9 mouse cellular contexts compared by ENCODE assay signal in genomic region chr19:45097868-45098267, GRCm38 (mm10). TPM values are rescaled to one million over a fixed set of nuclear protein-coding genes. Genes with fewer than 3 reads are reported as not detected.
DNase-seq lines count a peak whose midpoint lies in the region; ATAC-seq and TF ChIP-seq lines count a peak whose summit lies in the region.
"Had no signal": no experiment of that assay in that cellular context is flagged by ENCODE, and none has a peak within 500 bp of the region (broad histone marks: within the 10 kb centered on the region; RNA-seq: fewer than 3 reads in every experiment).

No protein-coding gene starts in this region.

- no peak for TF ChIP-seq EP300 in lung, postnatal 0 days (IDR thresholded peaks at IDR 0.05)

- H3K4me3 ChIP-seq in lung, postnatal 0 days (ENCODE audit: low read depth, low read length) = no peak overlapping the region
- H3K4me3 ChIP-seq: erythroblast, embryonic 14.5 days had no signal

- H3K4me1 ChIP-seq in lung, postnatal 0 days (ENCODE audit: insufficient read depth, low read depth, low read length) = no peaks in the 10 kb centered on the region

- no peak overlapping the region for H3K4me2 ChIP-seq in lung, postnatal 0 days (replicated peaks; ENCODE audit: low read depth, low read length)

- no peaks in the 10 kb centered on the region for H3K9me3 ChIP-seq in lung, postnatal 0 days (ENCODE audit: low read length)

- ATAC-seq in lung, postnatal 0 days = 0 out of 2 replicates have a peak, but pooled peaks have one; percentile 43

- TF ChIP-seq CTCF in lung, postnatal 0 days (IDR thresholded peaks at IDR 0.05) = no peak

- DNase-seq in lung, postnatal 0 days (ENCODE audit: low spot score) = peak; percentile 80
- DNase-seq in lung, postnatal 25 days (ENCODE audit: low spot score) = no peak
- peak; percentile 38 for DNase-seq in adrenal gland, adult 2 months
- peak; percentile 57 for DNase-seq in induced T-regulatory cell, adult 2 months (ENCODE audit: low read depth)
- DNase-seq in thymus, postnatal 14 days = peak; percentile 67
- DNase-seq in cerebellum, postnatal 25 days = no peak
- DNase-seq in layer of hippocampus, adult 9-11 months = no peak

- H3K27me3 ChIP-seq in lung, postnatal 0 days (replicated peaks; ENCODE audit: insufficient read depth, low read length) = no peaks in the 10 kb centered on the region

- 17% methylated on average over 11 of the region's 11 CpGs for WGBS in lung, postnatal 0 days

- no peak overlapping the region for H3K9ac ChIP-seq in lung, postnatal 0 days (replicated peaks; ENCODE audit: low read depth)

- H3K27ac ChIP-seq in lung, postnatal 0 days (ENCODE audit: low read length) = no peak overlapping the region

- H3K36me3 ChIP-seq in lung, postnatal 0 days (ENCODE audit: insufficient read depth, low read length) = no peaks in the 10 kb centered on the region

RNA-seq across cellular contexts. Expression of gene Kazald1, which starts 22.8 kb away (rescaled TPM):
- 11.2 and 12.8 TPM in 2 replicates for polyA plus RNA-seq in lung, postnatal 0 days (2015; fragmentation: Nextera tagmentation; extraction: Ambion mirVana)
- total RNA-seq in adrenal gland, adult 2 months (2021) = 1 to 10 TPM; 2.2 to 6.0 TPM
- 9.8 and 11.1 TPM in 2 replicates for polyA plus RNA-seq in adrenal gland, adult 2 months (2012; rRNA removed)
- polyA plus RNA-seq: erythroblast, embryonic 14.5 days had no signal

RNA-seq across cellular contexts. Expression of gene Sfxn3, which starts 50.6 kb away (rescaled TPM):
- 45.6 and 53.0 TPM in 2 replicates for polyA plus RNA-seq in lung, postnatal 0 days (2015; fragmentation: Nextera tagmentation; extraction: Ambion mirVana)
- 10 to 100 TPM; 51.2 to 89.3 TPM for total RNA-seq in adrenal gland, adult 2 months (2021)
- 45.9 and 65.5 TPM in 2 replicates for polyA plus RNA-seq in adrenal gland, adult 2 months (2012; rRNA removed)

RNA-seq across cellular contexts. Expression of gene Pdzd7, which starts 52.4 kb away (rescaled TPM):
- polyA plus RNA-seq in lung, postnatal 0 days (2015; fragmentation: Nextera tagmentation; extraction: Ambion mirVana) = 0.12 and 0.13 TPM in 2 replicates
- total RNA-seq in adrenal gland, adult 2 months (2021) = under 1 TPM in 1 of 2 experiments, not detected in 1; 0.09 TPM
- 0.62 and 0.65 TPM in 2 replicates for polyA plus RNA-seq in adrenal gland, adult 2 months (2012; rRNA removed)
- polyA plus RNA-seq: erythroblast, embryonic 14.5 days; liver, embryonic 16.5 days had no signal

RNA-seq across cellular contexts. Expression of gene Tlx1, which starts 52.6 kb away (rescaled TPM):
- not detected in 2 replicates for polyA plus RNA-seq in lung, postnatal 0 days (2015; fragmentation: Nextera tagmentation; extraction: Ambion mirVana)
- total RNA-seq in adrenal gland, adult 2 months (2021) = not detected
- not detected in 2 replicates for polyA plus RNA-seq in adrenal gland, adult 2 months (2012; rRNA removed)
- polyA plus RNA-seq: erythroblast, embryonic 14.5 days had no signal

Comparison
In these comparisons a context has a peak if more than half of its experiments do, and no peak if none do; other contexts are left out.
1. DNase-seq: peak in lung, postnatal 0 days (single experiment), adrenal gland, adult 2 months (single experiment), induced T-regulatory cell, adult 2 months (single experiment) and thymus, postnatal 14 days (single experiment); none in lung, postnatal 25 days (single experiment), cerebellum, postnatal 25 days (0 of 2) and layer of hippocampus, adult 9-11 months (single experiment).